Mouse (Mus musculus) layer of hippocampus, adult 18-20 months (tissue): ENCODE data around the gene 1700022I11Rik. TPM values are rescaled to one million over a fixed set of nuclear protein-coding genes. Genes with fewer than 3 reads are reported as not detected.

Source experiments
- DNase-seq, 2 experiments: peaks; one replicate each; pipeline ENCODE4 v3.0.0; 2022; ENCODE audit warnings: low spot score in 2 of 2
- total RNA-seq, 2 experiments: library from RNA; stranded (reverse); gene quantifications; 2 replicates each; pipeline ENCODE4 v1.2.3; 2021

1700022I11Rik gene
- total RNA-seq, 2 experiments from 2014 or later: not detected

- peak; percentile 93 to 95 for DNase-seq
These were observed 62.0 kb downstream of the 1700022I11Rik start, which contains the start of gene Stoml2 for GRCm38 (mm10) chr4:43031237-43031995. Gene Stoml2, minus strand, starts transcription at chr4:43031710.

GRCm38 (mm10) chr4:43032501-43032900 is 63.1 kb downstream of the 1700022I11Rik start:
- DNase-seq: no peak

Other genes starting within 250 kb of the 1700022I11Rik start
- 1 to 10 TPM in 1 of 2 experiments, under 1 TPM in 1; 0.99 to 1.3 TPM for gene 4930578G10Rik, start 234.1 kb upstream of the 1700022I11Rik start, total RNA-seq
- under 1 TPM in 1 of 2 experiments, not detected in 1; 0.82 TPM for gene Ccl19, start 213.0 kb upstream of the 1700022I11Rik start, total RNA-seq
- not detected for gene Ccl21a, start 195.6 kb upstream of the 1700022I11Rik start, total RNA-seq
- under 1 TPM in 1 of 2 experiments, not detected in 1; 0.10 TPM for gene Fam205a1, start 115.7 kb upstream of the 1700022I11Rik start, total RNA-seq
- gene Gm12394, start 112.8 kb upstream of the 1700022I11Rik start, total RNA-seq: 1 to 10 TPM in 1 of 2 experiments, under 1 TPM in 1; 0.68 to 1.0 TPM
- gene Fam205c, start 95.4 kb upstream of the 1700022I11Rik start, total RNA-seq: under 1 TPM; 0.30 to 0.52 TPM
- 100 to 1,000 TPM; 162 to 167 TPM for gene Phf24, start 52.9 kb upstream of the 1700022I11Rik start, total RNA-seq
- 100 to 1,000 TPM; 197 to 234 TPM for gene Dnajb5, start 19.8 kb upstream of the 1700022I11Rik start, total RNA-seq
- gene Vcp, start 30.9 kb downstream of the 1700022I11Rik start, total RNA-seq: 100 to 1,000 TPM; 177 to 190 TPM
- 10 to 100 TPM in 1 of 2 experiments, 1 to 10 TPM in 1; 9.8 to 13.8 TPM for gene Fancg, start 40.9 kb downstream of the 1700022I11Rik start, total RNA-seq
- gene Pigo, start 56.2 kb downstream of the 1700022I11Rik start, total RNA-seq: 10 to 100 TPM; 26.1 to 26.4 TPM
- 100 to 1,000 TPM; 106 to 107 TPM for gene Stoml2, start 62.1 kb downstream of the 1700022I11Rik start, total RNA-seq
- gene Fam214b, start 76.6 kb downstream of the 1700022I11Rik start, total RNA-seq: 10 to 100 TPM; 36.4 to 36.6 TPM
- 10 to 100 TPM; 33.9 to 34.9 TPM for gene Unc13b, start 89.3 kb downstream of the 1700022I11Rik start, total RNA-seq